Mouse (Mus musculus) erythroblast, embryonic 14.5 days (primary cell): Measurements from ENCODE around the gene Arl4a. TPM values are rescaled to one million over a fixed set of nuclear protein-coding genes. Genes with fewer than 3 reads are reported as not detected.

Source experiments
- H3K27me3 ChIP-seq: 2 replicates; pipeline ENCODE4 v1.6.1; 2012; ENCODE audit warnings: inconsistent platforms; ENCODE audit not compliant: control insufficient read depth
- H3K36me3 ChIP-seq: 2 replicates; pipeline ENCODE4 v1.6.1; 2012; ENCODE audit warnings: mild to moderate bottlenecking, inconsistent platforms; ENCODE audit not compliant: control insufficient read depth
- H3K4me1 ChIP-seq: 2 replicates; pipeline ENCODE4 v1.6.1; 2012; ENCODE audit warnings: inconsistent platforms; ENCODE audit not compliant: control insufficient read depth
- H3K4me3 ChIP-seq: replicated peaks from 2 replicates; pipeline ENCODE3; 2012; ENCODE audit warnings: moderate library complexity, mild to moderate bottlenecking, inconsistent platforms
- H3K9me3 ChIP-seq: 2 replicates; pipeline ENCODE4 v1.6.1; 2012; ENCODE audit warnings: low read length, inconsistent platforms, mixed read lengths; ENCODE audit not compliant: control insufficient read depth
- GATA1 ChIP-seq: IDR thresholded peaks from 2 replicates; pipeline ENCODE4 v1.6.1; 2012; ENCODE audit warnings: low read length, inconsistent platforms, mixed read lengths
- TAL1 ChIP-seq: IDR thresholded peaks from 3 replicates; pipeline ENCODE4 v1.6.1; 2012; ENCODE audit warnings: low read length, inconsistent platforms, mixed read lengths
- polyA plus RNA-seq: library from polyadenylated mRNA; stranded (reverse); fragments of >175 nt; gene quantifications from 2 replicates; pipeline ENCODE4 v1.2.3, GENCODE M21; 2012

Arl4a gene
- 23.3 and 50.8 TPM in 2 replicates for polyA plus RNA-seq

- peaks cover 37% of the 10 kb centered on the region for H3K36me3 ChIP-seq
- peak within 1 kb of the TSS; percentile 98 for H3K4me3 ChIP-seq
- no peaks in the 10 kb centered on the region for H3K9me3 ChIP-seq
- H3K4me1 ChIP-seq: peaks cover 36% of the 10 kb centered on the region
- H3K27me3 ChIP-seq: peaks cover 5% of the 10 kb centered on the region
- TF ChIP-seq TAL1 (no peak), GATA1 (no peak)
Observed at GRCm38 (mm10) chr12:40037876-40038463, at the start of gene Arl4a. Arl4a (minus strand) TSS chr12:40038025.

GRCm38 (mm10) chr12:40085731-40086322, 48.0 kb upstream of the Arl4a start:
- H3K27me3 ChIP-seq: no peaks in the 10 kb centered on the region
- no peak for TF ChIP-seq TAL1
- no peak for TF ChIP-seq GATA1
- H3K4me3 ChIP-seq: no peak overlapping the region
- no peaks in the 10 kb centered on the region for H3K36me3 ChIP-seq
- H3K4me1 ChIP-seq: no peaks in the 10 kb centered on the region
- no peaks in the 10 kb centered on the region for H3K9me3 ChIP-seq

- no peaks in the 10 kb centered on the region for H3K27me3 ChIP-seq
- TF ChIP-seq GATA1 (no peak), TAL1 (no peak)
- H3K36me3 ChIP-seq: no peaks in the 10 kb centered on the region
- no peaks in the 10 kb centered on the region for H3K4me1 ChIP-seq
- H3K9me3 ChIP-seq: no peaks in the 10 kb centered on the region
- H3K4me3 ChIP-seq: no peak overlapping the region
Observed at GRCm38 (mm10) chr12:40082453-40083238, 44.8 kb upstream of the Arl4a start.

GRCm38 (mm10) chr12:40082048-40082447, 44.2 kb upstream of the Arl4a start:
- no peaks in the 10 kb centered on the region for H3K27me3 ChIP-seq
- H3K9me3 ChIP-seq: no peaks in the 10 kb centered on the region
- H3K4me3 ChIP-seq: no peak overlapping the region
- no peaks in the 10 kb centered on the region for H3K4me1 ChIP-seq
- H3K36me3 ChIP-seq: no peaks in the 10 kb centered on the region
- TF ChIP-seq TAL1: no peak
- TF ChIP-seq GATA1: no peak

GRCm38 (mm10) chr12:40073660-40074059, 35.8 kb upstream of the Arl4a start:
- TF ChIP-seq GATA1 (no peak), TAL1 (no peak)
- Histone ChIP-seq H3K9me3 (no peaks in the 10 kb centered on the region), H3K4me3 (no peak overlapping the region), H3K27me3 (no peaks in the 10 kb centered on the region), H3K4me1 (no peaks in the 10 kb centered on the region), H3K36me3 (no peaks in the 10 kb centered on the region)

- no peak for TF ChIP-seq GATA1
- no peak overlapping the region for H3K4me3 ChIP-seq
- no peaks in the 10 kb centered on the region for H3K36me3 ChIP-seq
- no peaks in the 10 kb centered on the region for H3K9me3 ChIP-seq
- peaks cover under 1% of the 10 kb centered on the region; the same call in 1 of the 2 replicates for H3K27me3 ChIP-seq
- no peaks in the 10 kb centered on the region for H3K4me1 ChIP-seq
Observed at GRCm38 (mm10) chr12:40047024-40047423, 9.2 kb upstream of the Arl4a start.

GRCm38 (mm10) chr12:40043816-40044585, 6.2 kb upstream of the Arl4a start:
- Histone ChIP-seq H3K36me3 (no peaks in the 10 kb centered on the region), H3K4me3 (no peak overlapping the region), H3K4me1 (peaks cover 4% of the 10 kb centered on the region), H3K27me3 (peaks cover 5% of the 10 kb centered on the region), H3K9me3 (no peaks in the 10 kb centered on the region)
- TF ChIP-seq GATA1: no peak
- TF ChIP-seq TAL1: no peak

- no peak overlapping the region for H3K4me3 ChIP-seq
- H3K27me3 ChIP-seq: peaks cover 5% of the 10 kb centered on the region
- no peaks in the 10 kb centered on the region for H3K9me3 ChIP-seq
- peaks cover 16% of the 10 kb centered on the region for H3K36me3 ChIP-seq
- TF ChIP-seq TAL1: no peak
- TF ChIP-seq GATA1: no peak
- H3K4me1 ChIP-seq: peaks cover 21% of the 10 kb centered on the region
Observed at GRCm38 (mm10) chr12:40040067-40040466, 2.2 kb upstream of the Arl4a start.
